Mouse (Mus musculus): ENCODE measurements around the gene Cuedc1. TPM values are rescaled to one million over a fixed set of nuclear protein-coding genes. Genes with fewer than 3 reads are reported as not detected.

Gene Cuedc1
- total and polyA plus RNA-seq, 3 experiments = 1.0 to 4.8 TPM; not detected in 1

DNA sequence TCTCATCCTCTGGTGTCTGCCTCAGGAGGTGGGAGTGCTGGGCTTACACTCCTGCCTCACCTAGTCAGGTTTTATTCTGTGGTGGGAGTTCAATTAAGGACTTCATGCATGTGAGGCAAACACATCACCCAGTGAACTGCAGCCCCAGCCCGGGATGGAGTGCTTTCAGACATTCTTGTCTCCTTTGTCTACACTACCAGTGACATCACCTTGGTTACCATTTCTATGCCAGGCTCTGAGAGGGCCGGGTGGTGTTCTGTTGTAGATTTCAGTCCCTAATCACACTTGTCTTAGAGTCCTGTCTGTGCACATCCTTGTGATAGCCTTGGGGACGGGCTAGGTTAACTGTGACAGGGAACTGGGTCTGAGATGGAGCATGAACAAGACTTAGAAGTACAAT lies 70.8 kb downstream of the Cuedc1 start:
- no peaks in the 10 kb centered on the region for H3K9me3 ChIP-seq (replicated peaks; ENCODE audit: insufficient read depth, low read length)
- H3K79me2 ChIP-seq (ENCODE audit: control insufficient read depth, insufficient read depth, low read length, poor library complexity) = no peaks in the 10 kb centered on the region
- no peak for TF ChIP-seq RAD21 (IDR thresholded peaks at IDR 0.05; ENCODE audit: low read depth, low read length)
- TF ChIP-seq CHD1 (IDR thresholded peaks at IDR 0.05; ENCODE audit: low read depth, low read length) = no peak
- TF ChIP-seq UBTF (IDR thresholded peaks at IDR 0.05; ENCODE audit: borderline replicate concordance, insufficient read depth, low read depth, low read length) = no peak
- no peak for TF ChIP-seq TCF12 (IDR thresholded peaks at IDR 0.05; ENCODE audit: low read depth, low read length)
- TF ChIP-seq BHLHE40 (IDR thresholded peaks at IDR 0.05; ENCODE audit: borderline replicate concordance, low read depth, low read length) = no peak
- no peak for TF ChIP-seq TAL1 (IDR thresholded peaks at IDR 0.05; ENCODE audit: low read length)
- no peak for TF ChIP-seq RCOR1 (IDR thresholded peaks at IDR 0.05; ENCODE audit: low read depth, low read length)
- no peak for TF ChIP-seq MEF2A (IDR thresholded peaks at IDR 0.05; ENCODE audit: extremely low read depth, insufficient replicate concordance, low read depth, low read length, poor library complexity, severe bottlenecking)
- TF ChIP-seq ELF1 (IDR thresholded peaks at IDR 0.05; ENCODE audit: low read depth, low read length) = no peak
- no peak for TF ChIP-seq POLR2AphosphoS2 (IDR thresholded peaks at IDR 0.05; ENCODE audit: low read length)
- no peak for TF ChIP-seq CHD2 (IDR thresholded peaks at IDR 0.05; ENCODE audit: low read length)
- TF ChIP-seq CTCF (IDR thresholded peaks at IDR 0.05 in 2 of 3, conservative IDR thresholded peaks at IDR 0.05 in 1 of 3; ENCODE audit: control insufficient read depth in 1 of 3, insufficient read depth in 1 of 3, low read depth in 2 of 3, low read length in 3 of 3, poor library complexity in 1 of 3, severe bottlenecking in 1 of 3) = no peak
- TF ChIP-seq HCFC1 (IDR thresholded peaks at IDR 0.05; ENCODE audit: low read depth, low read length) = no peak
- no peak for TF ChIP-seq POLR2AphosphoS5 (IDR thresholded peaks at IDR 0.05; ENCODE audit: borderline replicate concordance, low read depth, low read length)
- TF ChIP-seq NRF1 (IDR thresholded peaks at IDR 0.05; ENCODE audit: insufficient read depth, low read depth, low read length, poor library complexity, severe bottlenecking) = no peak
- TF ChIP-seq KAT2A (conservative IDR thresholded peaks at IDR 0.05; ENCODE audit: low read depth, low read length) = no peak
- H3K27ac ChIP-seq (ENCODE audit: control insufficient read depth, low read depth, low read length) = no peak overlapping the region
- no peaks in the 10 kb centered on the region for H3K27me3 ChIP-seq (ENCODE audit: control insufficient read depth in 1 of 2, insufficient read depth in 2 of 2, low read length in 2 of 2)
- H3K36me3 ChIP-seq (ENCODE audit: control insufficient read depth in 1 of 2, insufficient read depth in 2 of 2, low read length in 2 of 2) = peaks cover 0 to 2% of the 10 kb centered on the region in 2 experiments; a peak in 2 of 4 replicates
- peaks cover 0 to 14% of the 10 kb centered on the region in 2 experiments; a peak in 3 of 4 replicates for H3K4me1 ChIP-seq (ENCODE audit: control insufficient read depth in 1 of 2, insufficient read depth in 2 of 2, low read length in 2 of 2)
- no peak for DNase-seq (ENCODE audit: low read depth, low spot score)
- H3K9ac ChIP-seq (ENCODE audit: control insufficient read depth, low read depth, low read length, poor library complexity, severe bottlenecking) = no peak overlapping the region
- no peak overlapping the region for H3K4me3 ChIP-seq (ENCODE audit: control insufficient read depth in 1 of 2, insufficient read depth in 1 of 2, low read depth in 2 of 2, low read length in 2 of 2)

DNA sequence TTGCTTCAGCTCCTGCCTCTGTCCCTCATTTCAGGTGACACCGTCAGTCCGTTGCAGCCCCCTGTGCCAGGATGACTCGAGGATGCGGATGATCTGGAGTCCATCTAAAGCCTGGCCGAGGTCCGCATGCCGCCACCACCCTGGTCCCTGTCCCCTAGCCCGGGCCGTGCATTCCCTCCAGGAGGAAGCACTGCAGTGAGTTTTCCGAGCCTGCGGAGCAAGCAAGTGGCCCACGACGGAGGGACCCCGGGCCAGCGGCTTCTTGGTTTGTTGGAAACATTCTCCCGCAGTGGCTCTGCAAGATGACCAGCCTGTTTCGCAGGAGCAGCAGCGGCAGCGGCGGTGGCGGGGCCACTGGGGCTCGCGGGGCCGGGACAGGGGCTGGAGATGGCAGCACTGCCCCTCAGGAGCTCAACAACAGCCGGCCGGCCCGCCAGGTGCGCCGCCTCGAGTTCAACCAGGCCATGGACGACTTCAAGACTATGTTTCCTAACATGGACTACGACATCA lies 71.7 kb downstream of the Cuedc1 start:
- TF ChIP-seq EP300 (IDR thresholded peaks at IDR 0.05; ENCODE audit: low read depth in 1 of 2, low read length in 2 of 2) (no peak), RCOR1 (IDR thresholded peaks at IDR 0.05; ENCODE audit: low read depth, low read length) (no peak), GATA1 (IDR thresholded peaks at IDR 0.05; ENCODE audit: low read depth, low read length) (no peak), MAFK (IDR thresholded peaks at IDR 0.05; ENCODE audit: borderline replicate concordance, low read depth, low read length) (no peak), POLR2AphosphoS5 (IDR thresholded peaks at IDR 0.05; ENCODE audit: borderline replicate concordance, low read depth, low read length) (no peak), RAD21 (IDR thresholded peaks at IDR 0.05; ENCODE audit: low read depth, low read length) (no peak), MXI1 (IDR thresholded peaks at IDR 0.05; ENCODE audit: low read depth, low read length) (no peak), E2F4 (IDR thresholded peaks at IDR 0.05; ENCODE audit: borderline replicate concordance, low read depth, low read length) (no peak), TAL1 (IDR thresholded peaks at IDR 0.05; ENCODE audit: low read length) (no peak), CHD2 (IDR thresholded peaks at IDR 0.05; ENCODE audit: low read length) (no peak), ETS1 (IDR thresholded peaks at IDR 0.05; ENCODE audit: low read depth, low read length) (no peak)
- H3K27me3 ChIP-seq (ENCODE audit: control insufficient read depth in 1 of 2, insufficient read depth in 2 of 2, low read length in 2 of 2) = no peaks in the 10 kb centered on the region
- no peaks in the 10 kb centered on the region for H3K9me3 ChIP-seq (replicated peaks; ENCODE audit: insufficient read depth, low read length)
- H3K36me3 ChIP-seq (ENCODE audit: control insufficient read depth in 1 of 2, insufficient read depth in 2 of 2, low read length in 2 of 2) = peaks cover 0 to 2% of the 10 kb centered on the region in 2 experiments; a peak in 1 of 4 replicates
- no peak overlapping the region for H3K9ac ChIP-seq (ENCODE audit: control insufficient read depth, low read depth, low read length, poor library complexity, severe bottlenecking)
- no peak overlapping the region for H3K27ac ChIP-seq (ENCODE audit: control insufficient read depth, low read depth, low read length)
- peaks cover 0 to 9% of the 10 kb centered on the region in 2 experiments; a peak in 3 of 4 replicates for H3K4me1 ChIP-seq (ENCODE audit: control insufficient read depth in 1 of 2, insufficient read depth in 2 of 2, low read length in 2 of 2)
- H3K4me3 ChIP-seq (ENCODE audit: control insufficient read depth in 1 of 2, insufficient read depth in 1 of 2, low read depth in 2 of 2, low read length in 2 of 2) = no peak overlapping the region
- DNase-seq (ENCODE audit: low read depth, low spot score) = no peak
- H3K79me2 ChIP-seq (ENCODE audit: control insufficient read depth, insufficient read depth, low read length, poor library complexity) = no peaks in the 10 kb centered on the region

Measured in MEL (cell line).